Mouse (Mus musculus) adrenal gland, adult 10 weeks (tissue): ENCODE measurements around the gene Gm17174. TPM values are rescaled to one million over a fixed set of nuclear protein-coding genes. Genes with fewer than 3 reads are reported as not detected.

Source experiments
- polyA plus RNA-seq: library from polyadenylated mRNA; stranded (reverse); fragments of 350-450 nt; fragmentation: Illumina TruSeq; extraction: RNeasy Lipid Tissue Mini Kit (QIAGEN cat#74804); gene quantifications from one replicate; pipeline ENCODE4 v1.2.3, GENCODE M21; 2014; ENCODE audit warnings: low read depth, low replicate concordance

The Gm17174 gene
- not detected for polyA plus RNA-seq

GRCm38 (mm10) chr14:51592039-51592438, at the start of gene Gm17174:
TSS of gene Gm17174 (minus strand) at chr14:51592139.

GRCm38 (mm10) chr14:51635566-51635965, 43.6 kb upstream of the Gm17174 start, which contains the start of gene Gm4181:
TSS of gene Gm4181 (minus strand) at chr14:51635666.

DNA sequence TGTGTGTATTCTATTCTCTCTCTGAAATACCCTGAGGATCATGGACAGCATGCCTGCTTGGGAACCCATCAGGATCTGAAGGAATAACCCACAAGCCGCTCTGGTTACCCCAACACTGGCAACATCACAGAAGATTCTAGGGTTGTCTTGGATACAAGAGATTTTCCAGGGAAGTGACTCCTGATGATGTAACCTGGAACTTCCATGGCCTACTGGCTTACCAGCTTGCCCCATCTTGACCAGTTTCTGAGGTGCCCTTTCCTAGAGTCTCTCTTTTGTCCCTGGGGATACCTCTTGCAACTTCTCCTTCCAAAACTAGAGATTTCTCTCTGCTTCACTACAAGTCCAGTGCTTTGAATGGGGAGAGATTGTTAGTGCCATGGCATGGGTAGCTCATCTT, 19.3 kb upstream of the Gm17174 start, which contains the start of gene Gm17078:
Gm17078 (minus strand) TSS at position 101 of the 400 bp plus-strand sequence.

GRCm38 (mm10) chr14:51573963-51574362, 18.0 kb downstream of the Gm17174 start, which contains the start of gene Gm17175:
TSS of gene Gm17175 (minus strand) at chr14:51574063.

GRCm38 (mm10) chr14:51552490-51552889, 39.4 kb downstream of the Gm17174 start, which contains the start of gene Gm5622:
TSS of gene Gm5622 (plus strand) at chr14:51552790.

Other genes starting within 250 kb of the Gm17174 start
- gene Gm7247, start 230.4 kb downstream of the Gm17174 start, polyA plus RNA-seq: not detected
- gene Vmn2r88, start 181.3 kb downstream of the Gm17174 start, polyA plus RNA-seq: not detected
- gene Vmn2r89, start 140.3 kb downstream of the Gm17174 start, polyA plus RNA-seq: not detected
- not detected for gene Gm5622, start 39.3 kb downstream of the Gm17174 start, polyA plus RNA-seq
- not detected for gene Gm17175, start 18.1 kb downstream of the Gm17174 start, polyA plus RNA-seq
- not detected for gene Gm17078, start 19.2 kb upstream of the Gm17174 start, polyA plus RNA-seq
- not detected for gene Gm4181, start 43.5 kb upstream of the Gm17174 start, polyA plus RNA-seq
- gene Gm17079, start 103.3 kb upstream of the Gm17174 start, polyA plus RNA-seq: not detected
- not detected for gene Gm5800, start 125.0 kb upstream of the Gm17174 start, polyA plus RNA-seq
- not detected for gene Ang4, start 181.5 kb upstream of the Gm17174 start, polyA plus RNA-seq
- not detected for gene AY358078, start 207.9 kb upstream of the Gm17174 start, polyA plus RNA-seq